ENCODE assay signal across 8 mouse cellular contexts in the genomic region with DNA sequence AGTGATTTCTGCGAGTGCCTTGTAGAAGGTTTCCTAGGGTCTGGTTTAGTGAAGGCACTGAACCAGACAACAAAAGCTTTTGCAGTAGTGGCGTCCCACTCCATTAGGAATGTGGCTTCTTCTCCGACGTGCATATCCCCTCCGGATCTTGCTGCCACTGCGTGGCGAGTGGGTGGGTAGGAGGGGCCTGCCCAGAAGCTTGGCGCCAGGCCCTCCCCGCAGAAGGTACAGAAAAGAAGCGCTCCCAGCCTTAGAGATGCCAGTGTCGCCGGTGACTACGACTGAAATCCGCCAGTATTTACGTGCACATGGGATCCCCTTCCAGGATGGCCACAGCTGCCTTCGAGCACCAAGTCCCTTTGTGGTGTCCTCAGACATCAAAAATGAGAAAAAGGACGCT. TPM values are rescaled to one million over a fixed set of nuclear protein-coding genes. Genes with fewer than 3 reads are reported as not detected.
DNase-seq lines count a peak whose midpoint lies in the region; ATAC-seq and TF ChIP-seq lines count a peak whose summit lies in the region.

No protein-coding gene starts in this region.

- no peaks in the 10 kb centered on the region for H3K27me3 ChIP-seq in heart, embryonic 12.5 days (replicated peaks)
- no peaks in the 10 kb centered on the region for H3K27me3 ChIP-seq in forebrain, embryonic 14.5 days (replicated peaks; ENCODE audit: control insufficient read depth, insufficient read depth, low read length)
- no peaks in the 10 kb centered on the region for H3K27me3 ChIP-seq in liver, postnatal 0 days (ENCODE audit: insufficient read depth, low read length)

- no peak for DNase-seq in heart, adult 18-20 months
- DNase-seq in ES-E14 (ENCODE audit: low read depth, low spot score), result no peak
- no peak for DNase-seq in forebrain, embryonic 14.5 days (ENCODE audit: low spot score)
- DNase-seq in liver, postnatal 0 days, result peak; percentile 22
- no peak for DNase-seq in layer of hippocampus, postnatal 10 days (ENCODE audit: low spot score in 2 of 2)
- no peak for DNase-seq in left cerebral cortex, postnatal 4 days
- DNase-seq in cerebellum, postnatal 4 days (ENCODE audit: low spot score in 2 of 2), result no peak

- H3K4me2 ChIP-seq in heart, embryonic 12.5 days, result peak overlapping the region; percentile 97
- peak overlapping the region; percentile 69 for H3K4me2 ChIP-seq in forebrain, embryonic 14.5 days (ENCODE audit: low read length)
- H3K4me2 ChIP-seq in liver, postnatal 0 days (ENCODE audit: low read depth, low read length), result peak overlapping the region; percentile 88

- H3K27ac ChIP-seq in heart, embryonic 12.5 days (ENCODE audit: poor library complexity, severe bottlenecking), result peak overlapping the region; percentile 80
- peak overlapping the region; percentile 80; the same call in 1 of the 2 replicates for H3K27ac ChIP-seq in ES-E14 (ENCODE audit: insufficient read depth, low read depth, low read length, poor library complexity, severe bottlenecking)
- peak overlapping the region; percentile 67 for H3K27ac ChIP-seq in forebrain, embryonic 14.5 days (ENCODE audit: low read depth, low read length)
- peak overlapping the region; percentile 66 for H3K27ac ChIP-seq in liver, postnatal 0 days (ENCODE audit: low read depth)

- peaks cover 24% of the 10 kb centered on the region for H3K4me1 ChIP-seq in heart, embryonic 12.5 days (replicated peaks)
- peaks cover 5 to 14% of the 10 kb centered on the region in 2 experiments; a peak in 2 of 4 replicates for H3K4me1 ChIP-seq in ES-E14 (ENCODE audit: control insufficient read depth in 2 of 2, insufficient read depth in 2 of 2, low read length in 2 of 2, poor library complexity in 1 of 2)
- peaks cover 18% of the 10 kb centered on the region for H3K4me1 ChIP-seq in forebrain, embryonic 14.5 days (ENCODE audit: control insufficient read depth, insufficient read depth, low read length)
- peaks cover 20% of the 10 kb centered on the region for H3K4me1 ChIP-seq in liver, postnatal 0 days (ENCODE audit: insufficient read depth)

- TF ChIP-seq EP300 in liver, postnatal 0 days (IDR thresholded peaks at IDR 0.05; ENCODE audit: low read depth), result no peak

- no peak for ATAC-seq in heart, embryonic 12.5 days (ENCODE audit: insufficient number of reproducible peaks, low FRiP score)
- ATAC-seq in forebrain, embryonic 14.5 days, result no peak
- ATAC-seq in liver, postnatal 0 days, result no peak

- H3K9me3 ChIP-seq in heart, embryonic 12.5 days (replicated peaks), result no peaks in the 10 kb centered on the region
- H3K9me3 ChIP-seq in ES-E14 (ENCODE audit: control insufficient read depth, insufficient read depth, low read depth, low read length), result no peaks in the 10 kb centered on the region
- H3K9me3 ChIP-seq in forebrain, embryonic 14.5 days (replicated peaks; ENCODE audit: control insufficient read depth, low read length), result no peaks in the 10 kb centered on the region
- no peaks in the 10 kb centered on the region for H3K9me3 ChIP-seq in liver, postnatal 0 days (ENCODE audit: low read length)

- in situ Hi-C loops in ES-E14 (cut with MboI; ENCODE audit: low sequenced_read_pairs in 2 of 2, unreplicated experiment in 2 of 2), result no loop called here

- intact Hi-C loops in left cerebral cortex, postnatal 4 days (cut with DNase I), result no loop called here

- no peak for TF ChIP-seq CTCF in liver, postnatal 0 days (IDR thresholded peaks at IDR 0.05; ENCODE audit: low read depth)

- H3K9ac ChIP-seq in heart, embryonic 12.5 days, result peak overlapping the region; percentile 90
- H3K9ac ChIP-seq in ES-E14 (ENCODE audit: insufficient read depth, low read depth, low read length, poor library complexity, severe bottlenecking), result peak overlapping the region; percentile 97
- H3K9ac ChIP-seq in forebrain, embryonic 14.5 days (ENCODE audit: low read length), result peak overlapping the region; percentile 78
- H3K9ac ChIP-seq in liver, postnatal 0 days (replicated peaks), result peak overlapping the region; percentile 92

- H3K36me3 ChIP-seq in heart, embryonic 12.5 days, result peaks cover 55% of the 10 kb centered on the region
- peaks cover 47% of the 10 kb centered on the region for H3K36me3 ChIP-seq in ES-E14 (ENCODE audit: control insufficient read depth, insufficient read depth, low read length, poor library complexity, severe bottlenecking)
- peaks cover 50% of the 10 kb centered on the region for H3K36me3 ChIP-seq in forebrain, embryonic 14.5 days (ENCODE audit: control insufficient read depth, insufficient read depth, low read length)
- H3K36me3 ChIP-seq in liver, postnatal 0 days (replicated peaks; ENCODE audit: insufficient read depth, low read length), result peaks cover 30% of the 10 kb centered on the region

- peak overlapping the region; percentile 94 for H3K4me3 ChIP-seq in heart, embryonic 12.5 days
- H3K4me3 ChIP-seq in ES-E14 (ENCODE audit: insufficient read depth in 1 of 2, low read depth in 1 of 2, low read length in 2 of 2, poor library complexity in 1 of 2, severe bottlenecking in 1 of 2), result peak overlapping the region; percentile 94 to 96
- peak overlapping the region; percentile 63 for H3K4me3 ChIP-seq in forebrain, embryonic 14.5 days (ENCODE audit: low read depth, low read length)
- H3K4me3 ChIP-seq in liver, postnatal 0 days (ENCODE audit: low read depth, low read length), result peak overlapping the region; percentile 95

- 35% methylated on average over 17 of the region's 17 CpGs for WGBS in heart, embryonic 12.5 days
- WGBS in forebrain, embryonic 14.5 days, result 43% methylated on average over 17 of the region's 17 CpGs
- 29% methylated on average over 17 of the region's 17 CpGs for WGBS in liver, postnatal 0 days (ENCODE audit: insufficient replicate concordance)

TF ChIP-seq in ES-E14, 5 proteins besides CTCF, POLR2A, EP300 and RAD21:
- no peak for TF ChIP-seq HCFC1 (IDR thresholded peaks at IDR 0.05; ENCODE audit: borderline replicate concordance, insufficient read depth, low read length)
- no peak for TF ChIP-seq ZC3H11A (IDR thresholded peaks at IDR 0.05; ENCODE audit: borderline replicate concordance, low read depth, low read length)
- TF ChIP-seq ZNF384 (IDR thresholded peaks at IDR 0.05; ENCODE audit: low read depth, low read length), result no peak
- TF ChIP-seq MAFK (IDR thresholded peaks at IDR 0.05; ENCODE audit: insufficient read depth, low read depth, low read length), result no peak
- TF ChIP-seq CHD2 (IDR thresholded peaks at IDR 0.05; ENCODE audit: low read depth, low read length), result no peak

RNA-seq across cellular contexts. Expression of a gene that starts 0.8 kb away (rescaled TPM):
- polyA plus RNA-seq in heart, embryonic 12.5 days (2016; fragmentation: Nextera tagmentation; extraction: Ambion mirVana), result 60.1 and 66.8 TPM in 2 replicates
- total RNA-seq in heart, adult 18-20 months (2021), result 10 to 100 TPM; 54.3 to 58.2 TPM
- total RNA-seq in ES-E14 (2012; rRNA removed), result 50.0 and 62.7 TPM in 2 replicates
- 67.1 and 68.4 TPM in 2 replicates for polyA plus RNA-seq in forebrain, embryonic 14.5 days (2014; fragmentation: Nextera tagmentation; extraction: Ambion mirVana)
- polyA plus RNA-seq in liver, postnatal 0 days (2015; fragmentation: Nextera tagmentation; extraction: Ambion mirVana), result 43.6 and 43.8 TPM in 2 replicates
- 10 to 100 TPM; 45.3 to 48.9 TPM for total RNA-seq in layer of hippocampus, postnatal 10 days (2021)
- 10 to 100 TPM; 41.3 to 41.6 TPM for total RNA-seq in left cerebral cortex, postnatal 4 days (2021)

RNA-seq across cellular contexts. Expression of a gene that starts 1.6 kb away (rescaled TPM):
- 19.2 and 19.5 TPM in 2 replicates for polyA plus RNA-seq in heart, embryonic 12.5 days (2016; fragmentation: Nextera tagmentation; extraction: Ambion mirVana)
- total RNA-seq in heart, adult 18-20 months (2021), result 10 to 100 TPM; 32.5 to 32.8 TPM
- 27.2 and 28.5 TPM in 2 replicates for total RNA-seq in ES-E14 (2012; rRNA removed)
- 10.6 and 11.6 TPM in 2 replicates for polyA plus RNA-seq in forebrain, embryonic 14.5 days (2014; fragmentation: Nextera tagmentation; extraction: Ambion mirVana)
- 9.9 and 10.6 TPM in 2 replicates for polyA plus RNA-seq in liver, postnatal 0 days (2015; fragmentation: Nextera tagmentation; extraction: Ambion mirVana)
- total RNA-seq in layer of hippocampus, postnatal 10 days (2021), result 10 to 100 TPM; 14.1 to 15.1 TPM
- 10 to 100 TPM; 16.0 to 17.3 TPM for total RNA-seq in left cerebral cortex, postnatal 4 days (2021)

RNA-seq across cellular contexts. Expression of a gene that starts 7.2 kb away (rescaled TPM):
- polyA plus RNA-seq in heart, embryonic 12.5 days (2016; fragmentation: Nextera tagmentation; extraction: Ambion mirVana), result 58.3 and 58.5 TPM in 2 replicates
- 10 to 100 TPM; 55.3 to 58.9 TPM for total RNA-seq in heart, adult 18-20 months (2021)
- total RNA-seq in ES-E14 (2012; rRNA removed), result 30.6 and 31.9 TPM in 2 replicates
- 15.3 and 17.2 TPM in 2 replicates for polyA plus RNA-seq in forebrain, embryonic 14.5 days (2014; fragmentation: Nextera tagmentation; extraction: Ambion mirVana)
- polyA plus RNA-seq in liver, postnatal 0 days (2015; fragmentation: Nextera tagmentation; extraction: Ambion mirVana), result 5.7 and 7.2 TPM in 2 replicates
- total RNA-seq in layer of hippocampus, postnatal 10 days (2021), result 10 to 100 TPM; 21.3 to 23.2 TPM
- 10 to 100 TPM; 30.2 to 35.1 TPM for total RNA-seq in left cerebral cortex, postnatal 4 days (2021)

RNA-seq across cellular contexts. Expression of a gene that starts 18.1 kb away (rescaled TPM):
- polyA plus RNA-seq in heart, embryonic 12.5 days (2016; fragmentation: Nextera tagmentation; extraction: Ambion mirVana), result 0.91 and 1.0 TPM in 2 replicates
- under 1 TPM; 0.28 to 0.50 TPM for total RNA-seq in heart, adult 18-20 months (2021)
- 3.8 and 7.3 TPM in 2 replicates for total RNA-seq in ES-E14 (2012; rRNA removed)
- 11.0 and 11.3 TPM in 2 replicates for polyA plus RNA-seq in forebrain, embryonic 14.5 days (2014; fragmentation: Nextera tagmentation; extraction: Ambion mirVana)
- 9.3 and 11.3 TPM in 2 replicates for polyA plus RNA-seq in liver, postnatal 0 days (2015; fragmentation: Nextera tagmentation; extraction: Ambion mirVana)
- total RNA-seq in layer of hippocampus, postnatal 10 days (2021), result 10 to 100 TPM; 61.8 to 69.2 TPM
- total RNA-seq in left cerebral cortex, postnatal 4 days (2021), result 100 to 1,000 TPM; 116 to 123 TPM

RNA-seq across cellular contexts. Expression of a gene that starts 38.5 kb away (rescaled TPM):
- 0.09 and 0.18 TPM in 2 replicates for polyA plus RNA-seq in heart, embryonic 12.5 days (2016; fragmentation: Nextera tagmentation; extraction: Ambion mirVana)
- not detected for total RNA-seq in heart, adult 18-20 months (2021)
- 0.45 and 1.5 TPM in 2 replicates for total RNA-seq in ES-E14 (2012; rRNA removed)
- 1.1 and 1.8 TPM in 2 replicates for polyA plus RNA-seq in forebrain, embryonic 14.5 days (2014; fragmentation: Nextera tagmentation; extraction: Ambion mirVana)
- polyA plus RNA-seq in liver, postnatal 0 days (2015; fragmentation: Nextera tagmentation; extraction: Ambion mirVana), result not detected in 2 replicates
- 1 to 10 TPM; 3.2 to 3.3 TPM for total RNA-seq in layer of hippocampus, postnatal 10 days (2021)
- 1 to 10 TPM; 8.0 to 8.2 TPM for total RNA-seq in left cerebral cortex, postnatal 4 days (2021)
